Mouse (Mus musculus) liver (tissue): ENCODE data around the gene Zmynd19.
A peak's percentile ranks its signal among the peaks of the same experiment; 100 is the strongest.

Source experiments
- DNase-seq: peaks from one replicate; pipeline ENCODE4 v3.0.0-alpha.2; 2020; ENCODE audit warnings: mixed read lengths

The Zmynd19 gene

DNA sequence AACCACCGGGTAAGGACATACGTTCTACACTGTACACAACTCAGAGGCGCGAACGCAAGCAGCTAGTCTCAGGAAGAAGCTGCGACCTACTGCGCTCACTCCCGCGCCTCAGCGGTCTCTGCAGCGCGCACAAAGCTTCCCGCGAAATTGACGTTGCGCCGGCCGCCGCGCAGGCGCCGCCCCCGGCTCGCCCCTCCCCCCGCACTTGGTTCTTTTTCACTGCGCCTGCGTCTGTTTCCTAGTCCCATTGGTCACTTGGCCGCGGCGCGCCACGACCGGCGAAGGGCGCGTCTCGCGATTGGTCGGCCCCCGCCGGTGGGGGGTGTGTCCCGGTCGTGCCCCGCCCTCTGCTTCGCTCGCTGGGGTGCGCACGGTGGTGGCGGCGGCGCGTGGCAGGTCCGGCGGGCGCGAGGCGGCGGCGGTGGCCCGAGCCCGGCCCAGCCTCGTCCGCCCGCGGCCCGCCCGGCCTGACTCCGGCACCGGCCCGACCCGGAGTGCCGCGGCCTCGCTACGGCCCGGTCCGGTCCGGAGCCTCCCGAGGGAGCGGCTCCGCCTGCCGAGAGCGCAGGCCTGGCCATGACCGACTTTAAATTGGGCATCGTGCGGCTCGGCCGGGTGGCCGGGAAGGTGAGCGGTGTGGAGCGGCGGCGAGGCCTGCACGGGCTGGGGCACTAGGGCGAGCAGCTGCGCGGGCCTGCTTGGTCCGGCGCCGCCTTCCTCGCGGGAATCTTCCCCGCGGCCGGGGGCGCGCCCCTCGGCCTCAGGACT lies at the start of gene Zmynd19:
TSS of gene Zmynd19 (plus strand) at position 372 of the 768 bp plus-strand sequence.
- DNase-seq, result peak; percentile 99

DNA sequence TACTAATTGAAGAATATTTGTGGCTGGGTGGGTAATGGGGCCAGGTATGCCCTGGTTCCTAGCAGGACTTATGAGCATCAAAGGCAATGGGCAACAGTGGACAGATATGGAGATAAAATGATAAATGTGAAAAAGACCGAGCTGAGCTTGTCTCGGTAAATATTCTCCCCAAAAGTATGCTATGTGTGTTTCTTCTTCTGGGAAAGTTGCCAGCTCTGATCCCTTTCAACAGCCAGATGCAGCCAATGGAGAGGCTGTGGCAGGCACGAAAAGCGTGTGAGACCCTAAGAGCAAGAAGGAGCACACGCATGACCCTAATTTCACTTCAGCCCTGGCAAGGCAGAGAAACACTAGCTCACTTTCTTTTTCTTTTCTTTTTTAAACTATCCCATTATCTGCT lies 48.5 kb upstream of the Zmynd19 start:
- no peak for DNase-seq

DNA sequence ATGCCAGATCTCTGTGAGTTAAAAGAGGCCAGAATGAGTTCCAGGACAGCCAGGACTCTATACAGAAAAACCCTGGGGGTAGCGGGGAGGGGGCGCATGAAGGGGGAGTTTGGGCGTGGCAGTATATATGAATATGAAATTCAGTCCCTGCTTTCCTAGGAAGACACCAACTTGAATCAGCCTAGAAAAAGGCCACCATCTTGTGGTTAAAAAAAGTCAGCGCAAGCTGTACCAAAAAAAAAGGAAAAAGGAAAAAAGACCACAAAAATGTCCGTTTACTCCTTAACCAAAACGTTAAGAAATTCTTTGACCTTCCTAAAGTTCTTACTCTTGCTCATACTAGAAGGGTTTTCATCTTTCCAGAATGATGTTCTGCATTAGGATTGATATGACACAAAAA lies 46.6 kb upstream of the Zmynd19 start:
- no peak for DNase-seq

DNA sequence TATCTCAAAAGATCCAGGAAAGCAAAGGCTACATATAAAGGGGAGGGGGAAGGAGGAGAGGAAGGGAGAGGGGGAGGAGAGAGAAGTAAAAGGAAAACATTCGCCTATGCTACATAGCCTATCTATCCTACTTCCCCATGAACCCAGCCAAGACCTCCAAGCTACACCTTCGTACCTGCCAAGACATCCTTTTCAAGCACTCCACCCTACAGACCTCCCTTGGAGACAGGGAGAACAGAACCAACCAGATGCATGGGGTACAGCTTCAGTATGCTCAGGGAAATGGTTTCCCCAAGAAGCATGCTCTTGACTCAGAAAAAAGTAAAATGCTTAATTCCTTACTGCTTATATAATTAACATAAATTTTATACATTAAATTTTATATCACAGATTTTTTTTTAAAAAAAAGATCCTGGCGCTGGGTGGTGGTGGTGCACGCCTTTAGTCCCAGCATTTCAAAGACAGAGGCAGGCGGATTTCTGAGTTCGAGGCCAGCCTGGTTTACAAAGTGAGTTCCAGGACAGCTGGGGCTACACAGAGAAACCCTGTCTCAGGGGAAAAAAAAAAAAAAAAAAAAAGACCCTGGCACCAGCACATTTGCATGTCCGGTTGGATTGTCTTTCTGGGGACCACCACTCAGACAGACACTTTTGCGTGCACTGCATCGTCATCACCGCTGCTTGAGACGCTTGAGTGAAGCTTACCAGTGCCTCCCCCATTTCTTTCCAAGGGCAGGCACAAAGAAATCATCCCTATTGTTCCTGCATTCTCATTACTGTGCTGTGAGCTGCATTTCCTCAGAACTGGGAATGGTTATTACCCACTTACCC lies 44.6 kb upstream of the Zmynd19 start:
- DNase-seq, result no peak

DNA sequence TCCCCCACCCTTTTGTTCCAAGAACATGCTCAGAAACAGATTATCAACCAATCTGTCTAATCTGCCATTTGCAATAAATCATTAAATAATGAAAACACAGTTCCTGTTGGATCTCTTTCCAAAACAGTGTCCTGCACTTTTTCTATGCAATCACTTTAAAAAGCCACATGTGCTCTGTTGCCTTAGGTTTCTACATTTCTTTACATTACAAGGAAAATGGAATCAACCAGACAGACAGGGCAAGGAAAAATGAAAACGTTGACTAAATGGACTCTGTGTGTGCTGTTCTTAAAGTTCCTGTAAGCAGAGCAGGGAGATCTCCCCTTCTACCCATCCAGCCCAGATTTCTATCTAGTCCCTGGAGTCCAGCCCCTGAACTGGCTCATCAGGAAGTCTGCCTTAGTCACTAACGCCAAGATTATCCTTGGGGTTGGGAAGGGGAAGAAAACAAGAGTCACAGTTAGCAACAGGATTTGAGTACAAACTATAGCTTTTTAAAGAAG lies 43.9 kb upstream of the Zmynd19 start:
- no peak for DNase-seq

DNA sequence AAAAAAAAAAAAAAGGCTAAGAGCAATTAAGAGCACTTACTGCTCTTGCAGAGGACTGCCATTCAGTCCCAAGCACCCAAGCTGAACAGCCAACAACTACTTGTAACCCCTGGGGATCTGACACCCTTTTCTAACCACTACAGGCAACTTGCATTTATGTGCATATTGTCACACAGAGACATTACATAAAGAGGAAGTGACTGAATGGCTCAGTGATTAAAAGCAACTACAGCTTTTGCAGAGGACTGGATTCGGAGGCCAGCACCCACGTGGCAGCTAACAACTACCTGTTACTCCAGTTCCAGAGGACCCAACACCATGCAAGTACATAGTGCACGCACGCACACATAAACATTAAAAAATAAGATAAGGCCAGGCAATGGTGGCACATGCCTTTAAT lies 39.1 kb upstream of the Zmynd19 start:
- DNase-seq, result no peak

DNA sequence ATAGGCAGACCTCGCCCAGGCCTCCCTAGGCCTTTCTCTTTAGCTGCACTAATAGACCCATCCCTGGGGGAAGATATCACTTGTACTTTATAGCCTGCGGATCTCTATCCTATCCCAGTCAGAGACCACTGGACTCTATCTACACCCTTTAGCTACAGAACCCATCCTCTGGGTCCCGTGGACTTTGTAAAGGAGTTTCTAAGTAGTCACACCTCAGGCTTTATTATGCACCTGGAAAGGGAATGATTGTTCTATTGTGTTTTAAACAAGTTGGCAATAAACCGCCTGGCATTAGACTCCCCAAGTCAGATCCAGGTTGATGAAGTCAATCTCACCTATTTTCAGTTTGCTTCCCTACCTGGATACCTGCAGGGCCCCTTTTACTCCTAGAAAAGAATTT lies 37.4 kb upstream of the Zmynd19 start:
- no peak for DNase-seq

DNA sequence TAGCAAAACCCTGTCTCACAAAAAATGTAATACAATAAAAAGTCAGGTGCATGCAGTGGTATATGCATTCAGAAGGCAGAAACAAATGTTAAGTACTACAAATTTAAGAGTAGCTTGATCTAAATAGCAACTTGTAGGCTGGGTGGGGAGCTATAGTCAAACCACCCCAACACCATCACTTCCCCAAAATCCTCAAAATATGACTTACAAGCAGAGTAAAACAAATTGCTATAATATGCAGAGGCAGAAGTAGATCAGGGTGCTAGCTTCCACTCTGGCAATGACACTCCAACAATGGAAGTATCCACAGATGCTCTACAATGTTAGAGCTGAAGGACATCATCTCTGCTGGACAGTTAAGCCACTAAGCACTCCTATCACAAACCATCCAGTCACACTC lies 37.0 kb upstream of the Zmynd19 start:
- DNase-seq, result no peak

DNA sequence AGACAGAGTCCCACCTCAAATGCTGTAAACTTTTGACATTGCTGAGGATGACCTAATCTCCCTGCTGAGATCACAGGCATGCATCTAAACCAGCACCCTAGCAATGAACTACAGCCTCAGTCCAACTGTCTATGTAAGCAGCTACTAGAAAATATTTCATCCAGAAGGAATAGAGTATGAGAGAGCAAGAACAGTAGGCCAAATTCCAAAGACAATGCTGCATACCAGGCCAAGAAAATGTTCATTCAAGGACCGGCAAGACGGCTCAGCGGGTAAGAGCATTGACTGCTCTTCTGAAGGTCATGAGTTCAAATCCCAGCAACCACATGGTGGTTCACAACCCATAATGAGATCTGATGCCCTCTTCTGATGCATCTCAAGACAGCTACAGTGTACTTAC lies 34.8 kb upstream of the Zmynd19 start:
- DNase-seq, result no peak

DNA sequence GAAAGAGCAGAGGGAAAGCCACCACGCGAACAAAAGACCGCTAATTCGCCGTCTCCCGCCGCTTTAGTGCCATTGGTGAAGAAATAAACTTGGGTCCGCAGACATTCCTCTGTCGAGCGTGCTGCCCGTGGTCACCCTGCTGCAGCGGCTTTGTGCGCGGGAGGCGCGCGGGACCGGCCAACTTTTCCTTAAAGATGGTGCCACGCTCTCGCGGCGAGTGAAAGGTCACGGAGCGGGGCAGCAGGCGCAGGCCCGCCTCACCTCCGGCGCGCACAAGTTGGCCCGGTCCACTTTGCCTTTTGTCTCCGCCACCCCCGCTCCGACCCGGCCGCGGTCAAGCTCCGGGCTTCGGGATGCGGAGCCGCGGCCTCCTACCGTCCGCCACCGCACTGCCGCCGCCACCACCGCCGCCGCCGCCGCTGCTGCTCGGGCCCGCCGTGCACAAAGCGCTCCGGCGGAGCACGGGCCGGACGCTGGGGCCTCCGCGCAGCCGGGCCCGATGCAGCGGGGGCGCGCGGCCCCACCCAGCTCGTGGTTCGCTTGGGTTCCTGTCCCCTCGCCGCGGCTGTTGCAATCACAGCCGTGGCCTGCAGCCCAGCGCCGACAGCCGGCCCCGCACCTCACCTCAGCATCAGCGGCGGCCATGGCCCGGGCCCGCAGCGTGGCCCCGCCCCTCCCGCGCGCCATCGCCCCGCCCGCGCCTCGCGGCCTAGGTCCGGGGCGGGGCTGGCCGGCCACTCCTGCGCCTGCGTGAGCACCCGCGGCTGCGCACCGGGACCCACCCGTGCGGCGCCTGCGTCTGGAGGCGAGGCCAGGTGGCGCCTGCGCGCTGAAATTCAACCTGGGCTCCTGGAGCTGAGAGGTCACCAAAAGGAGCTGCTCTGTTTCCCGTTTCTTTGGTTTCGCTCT lies 30.4 kb upstream of the Zmynd19 start, which contains the start of gene Ehmt1:
TSS of gene Ehmt1 (minus strand) at position 685 of the 909 bp plus-strand sequence.
- DNase-seq, result peak; percentile 96

DNA sequence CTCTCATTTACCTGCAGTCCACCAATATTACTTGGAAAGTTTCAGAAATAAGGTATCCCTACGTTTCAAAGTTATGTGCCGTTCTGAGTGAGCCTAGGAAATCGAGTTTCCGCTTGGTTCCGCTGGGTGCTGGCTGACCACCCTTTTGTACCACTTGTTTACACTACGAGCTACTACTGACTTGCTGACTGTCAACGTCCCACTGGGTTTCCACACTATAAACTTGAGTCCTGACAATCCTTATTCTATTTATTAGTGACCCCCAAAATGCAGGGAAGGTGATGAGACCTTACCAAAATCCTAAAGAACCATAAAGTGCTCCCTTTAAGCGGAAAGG lies 29.8 kb upstream of the Zmynd19 start:
- no peak for DNase-seq

DNA sequence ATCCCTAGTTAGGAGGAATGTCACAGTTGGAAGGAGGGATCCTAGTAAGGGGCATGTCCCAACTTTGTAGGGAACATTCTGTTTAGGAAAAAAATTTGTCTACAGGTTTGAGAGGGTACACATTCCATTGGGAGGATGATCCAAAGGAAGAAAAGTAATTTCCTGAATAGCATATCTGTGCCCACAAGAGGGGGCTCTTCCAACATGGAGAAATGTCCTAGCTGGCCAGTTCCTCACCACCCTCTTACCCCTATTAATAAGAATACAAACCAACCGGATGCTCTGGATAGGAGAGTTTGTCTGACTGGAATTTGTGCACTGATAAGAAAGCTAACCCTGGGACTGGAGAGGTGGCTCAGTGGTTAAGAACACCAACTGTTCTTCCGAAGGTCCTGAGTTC lies 26.0 kb upstream of the Zmynd19 start:
- no peak for DNase-seq

DNA sequence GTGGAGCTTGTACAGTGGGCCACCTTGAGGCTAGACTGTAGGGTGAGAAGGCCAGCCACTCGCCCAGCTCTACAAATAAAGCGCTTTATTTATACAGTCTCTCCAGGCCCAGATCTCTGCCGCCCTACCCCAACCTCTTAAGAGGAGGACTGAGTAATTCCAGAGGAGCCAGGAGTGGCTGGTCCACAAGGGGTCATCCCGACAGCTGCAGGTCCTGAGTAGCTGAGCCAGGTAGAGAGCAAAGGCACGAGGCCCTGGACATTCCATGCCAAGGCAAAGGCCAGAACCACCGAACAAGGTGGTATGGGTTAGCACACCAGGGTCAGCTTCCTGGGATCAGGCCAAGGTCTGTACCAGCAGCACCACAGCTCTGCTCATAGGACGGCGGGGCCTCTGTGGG lies 24.3 kb upstream of the Zmynd19 start:
- DNase-seq, result no peak

DNA sequence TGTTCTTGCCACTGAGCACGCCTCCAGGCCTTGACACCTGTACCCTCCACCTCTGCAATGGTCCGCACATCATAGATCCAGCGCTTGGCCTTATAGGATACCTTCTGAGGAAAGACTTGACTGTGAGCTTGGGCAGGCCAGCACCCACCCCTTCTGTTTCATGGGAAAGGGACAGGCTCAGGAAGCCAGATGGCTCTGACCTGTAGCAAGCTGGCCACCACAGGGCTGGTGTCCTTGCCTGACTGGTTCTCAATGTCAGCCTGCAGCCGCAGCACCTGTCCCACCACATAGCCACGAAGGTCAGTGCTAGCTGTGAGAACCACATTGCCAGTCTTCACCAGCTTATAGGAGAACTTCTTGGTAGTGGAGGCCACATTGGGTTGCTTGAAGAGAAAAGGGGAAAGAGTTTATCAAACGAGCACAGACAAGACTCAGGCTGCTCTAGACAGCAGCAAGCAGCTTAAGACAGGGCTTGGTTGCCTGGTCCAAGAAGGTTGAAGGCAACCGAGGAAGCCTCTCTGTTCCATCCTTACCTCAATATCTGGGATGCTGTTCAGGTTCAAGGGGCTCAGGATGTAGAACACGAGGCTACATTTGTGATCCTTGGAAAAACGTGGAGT lies 23.1 kb upstream of the Zmynd19 start:
- no peak for DNase-seq

DNA sequence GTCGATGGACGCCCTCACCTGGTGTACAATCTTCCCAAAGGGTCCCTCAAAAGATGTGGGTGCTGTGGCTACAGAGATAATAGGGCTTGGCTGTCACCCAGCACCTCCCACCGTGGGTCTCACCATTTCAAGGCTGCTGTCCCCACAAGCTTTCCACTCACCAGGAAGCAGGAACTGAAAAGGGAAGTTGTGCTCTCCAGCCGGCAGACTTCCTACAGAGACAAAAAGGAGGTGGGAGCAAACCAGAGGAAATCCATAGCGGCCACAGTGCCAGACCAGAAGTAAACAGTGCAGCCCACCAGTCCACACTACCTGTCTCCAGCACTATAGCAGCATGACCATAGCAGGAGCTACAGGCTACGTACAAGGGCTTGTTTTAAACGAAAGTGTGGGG lies 22.6 kb upstream of the Zmynd19 start:
- DNase-seq, result no peak

DNA sequence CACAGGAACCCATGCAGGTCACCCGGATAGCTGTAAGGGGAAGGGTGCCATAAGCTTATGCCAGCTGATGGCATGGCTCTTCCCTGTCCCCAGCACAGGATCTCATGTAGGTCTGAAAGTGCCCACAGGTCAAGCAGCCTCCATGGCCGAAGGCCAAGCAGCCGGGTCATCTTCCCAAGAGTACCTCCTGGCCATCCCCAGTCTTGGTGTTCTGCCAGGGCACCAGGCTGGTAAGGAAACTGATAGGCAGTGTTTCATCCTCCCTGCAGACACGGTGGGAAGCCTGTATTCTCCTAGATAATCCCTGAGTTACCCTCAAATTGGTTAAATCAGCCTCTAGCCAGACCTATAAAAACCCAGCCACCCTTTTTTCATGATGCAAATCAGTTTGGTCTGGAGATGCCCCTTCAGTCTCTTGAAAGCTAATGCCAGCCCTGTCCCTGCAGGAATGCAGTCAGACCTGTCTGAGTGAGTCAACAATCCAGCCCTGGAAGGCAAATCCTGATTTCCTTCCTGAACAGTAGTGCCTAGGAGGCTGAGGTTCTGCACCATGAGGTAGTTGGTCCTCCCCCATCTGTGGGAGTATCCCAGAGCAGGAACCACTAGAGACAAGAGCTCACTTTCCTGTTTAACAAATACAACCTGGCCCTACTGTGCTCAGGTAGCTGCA lies 21.6 kb upstream of the Zmynd19 start:
- no peak for DNase-seq

DNA sequence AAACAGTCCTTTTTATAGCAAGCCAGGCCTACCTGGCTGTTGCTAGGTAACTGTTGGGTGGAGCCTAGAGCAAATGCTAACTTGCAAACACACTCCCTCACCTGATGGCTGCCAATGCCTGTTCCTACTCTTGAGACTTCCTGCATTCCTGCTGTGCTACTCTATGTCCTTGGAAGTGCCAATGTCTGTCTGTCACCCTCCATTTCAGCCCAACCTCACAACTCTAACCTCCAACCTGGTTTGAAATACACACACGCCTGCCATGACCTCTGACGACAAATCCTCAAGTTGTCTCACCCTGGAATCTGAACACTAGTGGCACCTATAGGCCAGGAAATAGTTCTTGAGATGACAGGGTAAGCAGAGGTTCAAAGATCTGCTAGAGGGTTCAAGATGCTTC lies 20.5 kb upstream of the Zmynd19 start:
- no peak for DNase-seq

DNA sequence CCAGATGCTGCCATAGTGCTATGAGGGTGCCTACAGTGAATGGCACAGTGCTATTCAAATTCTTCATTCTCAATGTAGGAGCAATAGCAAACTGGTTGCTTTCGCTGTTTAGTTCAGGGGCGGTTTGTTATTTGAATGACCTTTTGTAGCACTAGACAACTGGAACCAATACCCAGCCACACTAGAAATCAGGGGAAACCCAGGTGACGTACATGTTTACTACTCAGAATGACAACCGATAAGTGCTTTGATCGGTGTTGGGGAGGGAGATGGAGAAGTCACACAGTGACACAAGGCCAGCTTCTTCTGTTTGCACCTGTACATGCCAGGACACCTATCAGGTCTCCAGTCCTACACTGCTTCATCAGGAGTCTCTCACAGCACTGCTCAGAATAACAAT lies 20.0 kb upstream of the Zmynd19 start:
- no peak for DNase-seq

DNA sequence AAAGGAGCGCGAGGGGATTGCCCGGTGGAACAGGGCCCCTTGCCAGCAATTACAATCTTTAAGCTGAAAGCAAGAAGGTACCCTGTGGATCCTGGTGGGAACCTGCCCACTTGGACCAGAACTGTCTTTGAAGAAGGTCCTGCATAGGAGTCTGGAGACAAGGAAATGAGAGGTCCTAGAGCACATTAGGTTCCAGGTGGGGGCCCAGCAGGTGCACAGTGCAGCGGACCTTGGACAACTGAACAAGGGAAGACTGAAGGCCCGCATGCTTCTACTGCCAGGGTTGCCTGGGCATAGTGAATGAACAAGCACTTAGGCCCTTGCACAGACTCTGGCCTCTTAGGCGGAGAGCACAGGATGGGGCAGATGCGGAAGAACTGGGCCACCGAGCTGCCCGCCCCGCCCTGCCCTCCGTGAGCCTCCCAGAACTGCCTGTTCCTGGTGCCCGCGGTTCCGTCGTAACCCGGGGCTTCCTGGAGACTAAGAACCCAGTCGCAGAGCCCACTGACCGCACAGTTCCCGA lies 15.1 kb upstream of the Zmynd19 start:
- peak; percentile 68 for DNase-seq

DNA sequence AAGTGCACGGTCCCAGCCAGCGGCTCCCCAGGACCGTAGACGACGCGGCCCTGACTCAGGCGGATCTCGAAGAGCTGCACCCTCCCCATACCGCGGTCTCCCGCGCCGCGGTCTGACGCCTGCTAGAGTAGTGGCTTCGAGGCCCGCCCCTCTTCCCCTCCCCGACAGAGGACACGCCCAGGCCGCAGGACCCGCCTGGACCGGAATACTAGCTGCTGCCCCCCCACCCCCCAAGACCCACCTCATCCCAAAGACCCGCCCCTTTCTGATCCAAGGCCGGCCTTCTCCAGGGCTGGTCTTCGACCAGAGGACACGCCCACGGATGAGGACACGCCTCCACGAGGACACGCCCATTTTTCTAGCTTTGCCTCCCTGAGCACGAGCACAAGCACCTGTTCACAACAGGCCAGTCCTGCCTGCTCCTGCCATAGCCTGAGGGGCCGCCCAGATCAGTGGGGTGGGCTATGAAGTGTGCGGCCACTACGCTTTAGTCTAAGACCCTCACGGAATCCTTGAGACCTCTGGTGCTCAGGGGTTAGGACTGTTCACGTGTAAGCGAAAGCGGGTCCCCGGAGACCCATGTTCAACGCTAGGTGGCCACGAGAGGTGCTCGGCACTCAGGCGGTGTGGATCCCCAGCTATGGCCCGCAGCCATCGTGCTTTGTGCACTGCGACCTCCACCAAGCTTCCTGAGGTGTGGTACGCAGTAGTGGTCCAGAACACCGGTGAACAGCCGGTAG lies 14.4 kb upstream of the Zmynd19 start, which contains the start of gene Arrdc1:
TSS of gene Arrdc1 (minus strand) at position 196 of the 740 bp plus-strand sequence.
- DNase-seq, result peak; percentile 97

DNA sequence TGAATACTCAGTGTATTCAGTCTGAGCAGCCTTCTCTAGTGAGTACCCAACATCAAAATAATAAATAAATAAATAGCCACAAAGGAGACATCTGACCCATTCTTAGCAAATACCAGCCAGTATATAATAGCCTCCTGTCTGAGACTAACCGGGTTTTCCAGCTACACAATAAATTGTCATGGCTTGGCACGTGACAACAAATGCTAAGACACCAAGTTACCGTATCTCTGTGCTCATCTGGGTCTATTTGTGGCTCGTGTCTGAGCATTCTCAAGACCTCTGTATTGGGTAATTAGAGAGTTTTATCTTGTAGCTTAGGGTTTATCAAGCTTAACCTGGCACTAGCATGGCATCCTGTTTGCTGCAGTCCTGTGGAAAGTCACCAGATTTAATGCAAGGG lies 7.5 kb upstream of the Zmynd19 start:
- DNase-seq, result no peak
